Mouse (Mus musculus) lung, embryonic 15.5 days (tissue): ENCODE data around the gene Tctn3. TPM values are rescaled to one million over a fixed set of nuclear protein-coding genes. Genes with fewer than 3 reads are reported as not detected.

Experiments used
- ATAC-seq: fragments of 200-750 bp; cut with Nextera tagmentation; 2 replicates; pipeline ENCODE4 v1.8.0; 2017; ENCODE audit warnings: moderate number of reproducible peaks, borderline replicate concordance; ENCODE audit not compliant: low FRiP score, low TSS enrichment; ENCODE audit errors: extremely low read depth
- H3K27ac ChIP-seq: fragments of 300-500 bp; sonication (generic); 2 replicates; pipeline ENCODE4 v1.5.1; 2015; ENCODE audit warnings: moderate library complexity, mild to moderate bottlenecking, inconsistent platforms
- H3K27me3 ChIP-seq: fragments of 300-500 bp; sonication (generic); 2 replicates; pipeline ENCODE4 v1.6.1; 2015; ENCODE audit warnings: inconsistent platforms
- H3K36me3 ChIP-seq: fragments of 300-500 bp; sonication (generic); 2 replicates; pipeline ENCODE4 v1.6.1; 2015; ENCODE audit warnings: inconsistent platforms
- H3K4me1 ChIP-seq: fragments of 300-500 bp; sonication (generic); 2 replicates; pipeline ENCODE4 v1.6.1; 2015; ENCODE audit warnings: inconsistent platforms
- H3K4me2 ChIP-seq: fragments of 300-500 bp; sonication (generic); 2 replicates; pipeline ENCODE4 v1.6.1; 2015; ENCODE audit warnings: inconsistent platforms, mild to moderate bottlenecking, moderate library complexity
- H3K4me3 ChIP-seq: fragments of 300-500 bp; sonication (generic); 2 replicates; pipeline ENCODE4 v1.5.1; 2015; ENCODE audit warnings: mild to moderate bottlenecking, inconsistent platforms
- H3K9ac ChIP-seq: fragments of 300-500 bp; sonication (generic); 2 replicates; pipeline ENCODE4 v1.6.1; 2015; ENCODE audit warnings: inconsistent platforms
- H3K9me3 ChIP-seq: fragments of 300-500 bp; sonication (generic); 2 replicates; pipeline ENCODE4 v1.6.1; 2016; ENCODE audit warnings: inconsistent platforms
- WGBS: fragments of 180-500 bp; shearing (Covaris S2); methylation state at CpG from one replicate; pipeline ENCODE4 v1.1.7; 2015; 5-methylcytosine and 5-hydroxymethylcytosine counted together
- polyA plus RNA-seq: library from polyadenylated mRNA; unstranded; fragments of >200 nt; fragmentation: Nextera tagmentation; extraction: Ambion mirVana; gene quantifications from 2 replicates; pipeline ENCODE4 v1.2.1, GENCODE M21; 2015

The Tctn3 gene
- polyA plus RNA-seq, 1 experiment from 2014 or later: 11.8 TPM

GRCm38 (mm10) chr19:40553849-40554248 is 58.2 kb downstream of the Tctn3 start:
- H3K9me3 ChIP-seq: no peaks in the 10 kb centered on the region
- no peak overlapping the region for H3K9ac ChIP-seq
- peaks cover 43% of the 10 kb centered on the region for H3K36me3 ChIP-seq
- H3K27ac ChIP-seq: peak overlapping the region; percentile 83
- peaks cover 28% of the 10 kb centered on the region for H3K4me1 ChIP-seq
- H3K27me3 ChIP-seq: no peaks in the 10 kb centered on the region
- H3K4me2 ChIP-seq: peak overlapping the region; percentile 12; the same call in 1 of the 2 replicates
- no peak overlapping the region for H3K4me3 ChIP-seq
- 49% methylated on average over 6 of the region's 6 CpGs for WGBS
- peak; percentile 90 for ATAC-seq

GRCm38 (mm10) chr19:40553014-40553789 is 58.8 kb downstream of the Tctn3 start:
- ATAC-seq: peak; percentile 15; the same call in 1 of the 2 replicates
- Histone ChIP-seq H3K9me3 (no peaks in the 10 kb centered on the region), H3K27ac (peak overlapping the region; percentile 69), H3K4me2 (peak overlapping the region; percentile 12; the same call in 1 of the 2 replicates), H3K4me1 (peaks cover 28% of the 10 kb centered on the region), H3K27me3 (no peaks in the 10 kb centered on the region), H3K4me3 (no peak overlapping the region), H3K9ac (no peak overlapping the region), H3K36me3 (peaks cover 42% of the 10 kb centered on the region)
- WGBS: 78% methylated on average over 14 of the region's 14 CpGs

- WGBS: 52% methylated on average over 6 of the region's 6 CpGs
- H3K27me3 ChIP-seq: no peaks in the 10 kb centered on the region
- no peak for ATAC-seq
- peak overlapping the region; percentile 39 for H3K27ac ChIP-seq
- H3K4me3 ChIP-seq: no peak overlapping the region
- no peak overlapping the region for H3K9ac ChIP-seq
- peaks cover 20% of the 10 kb centered on the region; the same call in 1 of the 2 replicates for H3K36me3 ChIP-seq
- H3K4me2 ChIP-seq: no peak overlapping the region
- H3K4me1 ChIP-seq: peaks cover 18% of the 10 kb centered on the region
- no peaks in the 10 kb centered on the region for H3K9me3 ChIP-seq
Observed at GRCm38 (mm10) chr19:40549516-40550135, 62.4 kb downstream of the Tctn3 start.

- no peak overlapping the region for H3K9ac ChIP-seq
- H3K4me1 ChIP-seq: peaks cover 13% of the 10 kb centered on the region
- no peaks in the 10 kb centered on the region for H3K9me3 ChIP-seq
- H3K27me3 ChIP-seq: no peaks in the 10 kb centered on the region
- H3K4me2 ChIP-seq: no peak overlapping the region
- peak overlapping the region; percentile 39 for H3K27ac ChIP-seq
- H3K4me3 ChIP-seq: no peak overlapping the region
- WGBS: 24% methylated on average over 5 of the region's 5 CpGs
- no peak for ATAC-seq
- peaks cover 20% of the 10 kb centered on the region; the same call in 1 of the 2 replicates for H3K36me3 ChIP-seq
Observed at GRCm38 (mm10) chr19:40548796-40549515, 63.1 kb downstream of the Tctn3 start.

GRCm38 (mm10) chr19:40548386-40548785 is 63.6 kb downstream of the Tctn3 start:
- peaks cover 18% of the 10 kb centered on the region; the same call in 1 of the 2 replicates for H3K36me3 ChIP-seq
- 0 out of 2 replicates have a peak overlapping the region, but pooled peaks have one; percentile 2 for H3K27ac ChIP-seq
- no peak overlapping the region for H3K4me3 ChIP-seq
- WGBS: 87% methylated on average over 6 of the region's 6 CpGs
- H3K27me3 ChIP-seq: no peaks in the 10 kb centered on the region
- ATAC-seq: no peak
- H3K4me2 ChIP-seq: no peak overlapping the region
- H3K9ac ChIP-seq: no peak overlapping the region
- peaks cover 9% of the 10 kb centered on the region; the same call in 1 of the 2 replicates for H3K4me1 ChIP-seq
- H3K9me3 ChIP-seq: no peaks in the 10 kb centered on the region

Other genes with a start within 250 kb of the Tctn3 start
- gene Sorbs1, start 98.5 kb downstream of the Tctn3 start, polyA plus RNA-seq: 44.8 and 45.6 TPM in 2 replicates
- gene Aldh18a1, start 23.8 kb downstream of the Tctn3 start, polyA plus RNA-seq: 59.3 and 60.8 TPM in 2 replicates
- 13.5 and 16.1 TPM in 2 replicates for gene Entpd1, start 133 bp upstream of the Tctn3 start, polyA plus RNA-seq
- 0.04 and 0.17 TPM in 2 replicates for gene Cc2d2b, start 136.5 kb upstream of the Tctn3 start, polyA plus RNA-seq
- 15.1 and 15.2 TPM in 2 replicates for gene Ccnj, start 219.0 kb upstream of the Tctn3 start, polyA plus RNA-seq